Mouse (Mus musculus): Measurements from ENCODE around the gene Prdx4. TPM values are rescaled to one million over a fixed set of nuclear protein-coding genes. Genes with fewer than 3 reads are reported as not detected.

Prdx4 gene
- 55.0 TPM for polyA plus RNA-seq (2014; fragmentation: Illumina TruSeq; extraction: RNeasy Lipid Tissue Mini Kit (QIAGEN cat#74804); ENCODE audit: low read depth, low replicate concordance)

GRCm38 (mm10) chrX:155340654-155341053 is at the start of gene Prdx4:
Prdx4 (minus strand) TSS chrX:155340754.

Other genes with a start within 250 kb of the Prdx4 start
- gene Magea2, start 247.1 kb downstream of the Prdx4 start, polyA plus RNA-seq (2014; fragmentation: Illumina TruSeq; extraction: RNeasy Lipid Tissue Mini Kit (QIAGEN cat#74804); ENCODE audit: low read depth, low replicate concordance), result not detected
- gene Cldn34b2, start 212.3 kb downstream of the Prdx4 start, polyA plus RNA-seq (2014; fragmentation: Illumina TruSeq; extraction: RNeasy Lipid Tissue Mini Kit (QIAGEN cat#74804); ENCODE audit: low read depth, low replicate concordance), result not detected
- 513 TPM for gene Sat1, start 124.3 kb downstream of the Prdx4 start, polyA plus RNA-seq (2014; fragmentation: Illumina TruSeq; extraction: RNeasy Lipid Tissue Mini Kit (QIAGEN cat#74804); ENCODE audit: low read depth, low replicate concordance)
- gene Acot9, start 78.3 kb downstream of the Prdx4 start, polyA plus RNA-seq (2014; fragmentation: Illumina TruSeq; extraction: RNeasy Lipid Tissue Mini Kit (QIAGEN cat#74804); ENCODE audit: low read depth, low replicate concordance), result 79.5 TPM

Data from adipose tissue, adult 10 weeks (tissue).